Mouse (Mus musculus) hindbrain, embryonic 11.5 days (tissue): ENCODE measurements at regions not wholly inside any gene's neighbourhood (a gene's known extent, or its start where the extent isn't known, plus 50 kb on each side); places are given as distances from the start of the nearest gene placed in this dataset.

Experiments
- ATAC-seq: fragments of 200-750 bp; cut with Nextera tagmentation; 2 replicates; pipeline ENCODE4 v1.8.0; 2017; ENCODE audit warnings: mild to moderate bottlenecking, moderate TSS enrichment, moderate library complexity; ENCODE audit not compliant: low FRiP score
- DNase-seq: peaks from one replicate; pipeline ENCODE4 v3.0.0-alpha.2; 2015; ENCODE audit warnings: low spot score
- H3K27ac ChIP-seq: fragments of 300-500 bp; sonication (generic); 2 replicates; pipeline ENCODE4 v1.5.1; 2014; ENCODE audit warnings: mild to moderate bottlenecking, low read depth, low read length
- H3K27me3 ChIP-seq: fragments of 300-500 bp; sonication (generic); 2 replicates; pipeline ENCODE4 v1.6.1; 2014; ENCODE audit warnings: mild to moderate bottlenecking, low read length, moderate library complexity, mixed read lengths; ENCODE audit not compliant: control insufficient read depth, insufficient read depth
- H3K36me3 ChIP-seq: fragments of 300-500 bp; sonication (generic); 2 replicates; pipeline ENCODE4 v1.6.1; 2014; ENCODE audit warnings: mild to moderate bottlenecking, low read length, moderate library complexity, mixed read lengths; ENCODE audit not compliant: control insufficient read depth, insufficient read depth
- H3K4me1 ChIP-seq: fragments of 300-500 bp; sonication (generic); replicated peaks from 2 replicates; pipeline ENCODE4 v1.6.1; 2014; ENCODE audit warnings: low read length, mixed read lengths; ENCODE audit not compliant: control insufficient read depth, insufficient read depth
- H3K4me2 ChIP-seq: fragments of 300-500 bp; sonication (generic); replicated peaks from 2 replicates; pipeline ENCODE4 v1.6.1; 2014; ENCODE audit warnings: mild to moderate bottlenecking, low read depth, low read length
- H3K4me3 ChIP-seq: fragments of 300-500 bp; sonication (generic); 2 replicates; pipeline ENCODE4 v1.5.1; 2014; ENCODE audit warnings: low read depth, low read length
- H3K9ac ChIP-seq: fragments of 300-500 bp; sonication (generic); 2 replicates; pipeline ENCODE4 v1.6.1; 2014; ENCODE audit warnings: low read depth, low read length
- H3K9me3 ChIP-seq: fragments of 300-500 bp; sonication (generic); 2 replicates; pipeline ENCODE4 v1.6.1; 2016; ENCODE audit warnings: low read length; ENCODE audit not compliant: control insufficient read depth
- WGBS: fragments of 180-500 bp; shearing (Covaris S2); extraction: QIAGEN DNeasy Blood & Tissue Kit; methylation state at CpG from one replicate; pipeline ENCODE4 v1.1.7; 2014; 5-methylcytosine and 5-hydroxymethylcytosine counted together

GRCm38 (mm10) chr2:148160997-148161396 is 114.2 kb upstream of the Foxa2 start:
- H3K4me3 ChIP-seq, result no peak overlapping the region
- H3K27ac ChIP-seq, result no peak overlapping the region
- H3K4me2 ChIP-seq, result no peak overlapping the region
- WGBS, result 95% methylated on average over 12 of the region's 12 CpGs
- H3K9me3 ChIP-seq, result no peaks in the 10 kb centered on the region
- H3K36me3 ChIP-seq, result no peaks in the 10 kb centered on the region
- ATAC-seq, result no peak
- no peak overlapping the region for H3K9ac ChIP-seq
- no peaks in the 10 kb centered on the region for H3K27me3 ChIP-seq
- H3K4me1 ChIP-seq, result no peaks in the 10 kb centered on the region
- no peak for DNase-seq

GRCm38 (mm10) chr2:148161966-148162365 is 115.2 kb upstream of the Foxa2 start:
- no peak overlapping the region for H3K4me3 ChIP-seq
- 77% methylated on average over 1 of the region's 1 CpGs for WGBS
- DNase-seq, result no peak
- H3K27ac ChIP-seq, result no peak overlapping the region
- H3K4me1 ChIP-seq, result no peaks in the 10 kb centered on the region
- H3K9me3 ChIP-seq, result no peaks in the 10 kb centered on the region
- H3K4me2 ChIP-seq, result no peak overlapping the region
- no peaks in the 10 kb centered on the region for H3K36me3 ChIP-seq
- no peak for ATAC-seq
- no peaks in the 10 kb centered on the region for H3K27me3 ChIP-seq
- H3K9ac ChIP-seq, result no peak overlapping the region

GRCm38 (mm10) chr2:148162562-148162961 is 115.8 kb upstream of the Foxa2 start:
- Histone ChIP-seq H3K4me1 (no peaks in the 10 kb centered on the region), H3K9me3 (no peaks in the 10 kb centered on the region), H3K27ac (no peak overlapping the region), H3K27me3 (no peaks in the 10 kb centered on the region), H3K4me3 (no peak overlapping the region), H3K36me3 (no peaks in the 10 kb centered on the region), H3K4me2 (no peak overlapping the region), H3K9ac (no peak overlapping the region)
- ATAC-seq (no peak), DNase-seq (no peak)
- 90% methylated on average over 1 of the region's 1 CpGs for WGBS

- Histone ChIP-seq H3K36me3 (no peaks in the 10 kb centered on the region), H3K4me2 (no peak overlapping the region), H3K27ac (no peak overlapping the region), H3K27me3 (no peaks in the 10 kb centered on the region), H3K9me3 (no peaks in the 10 kb centered on the region), H3K4me1 (no peaks in the 10 kb centered on the region), H3K9ac (no peak overlapping the region), H3K4me3 (no peak overlapping the region)
- no peak for ATAC-seq
- WGBS, result 82% methylated on average over 4 of the region's 4 CpGs
- no peak for DNase-seq
Observed at GRCm38 (mm10) chr2:148171113-148171512, 124.3 kb upstream of the Foxa2 start.

GRCm38 (mm10) chr2:148171699-148172098 is 124.9 kb upstream of the Foxa2 start:
- H3K4me1 ChIP-seq, result no peaks in the 10 kb centered on the region
- 50% methylated on average over 1 of the region's 1 CpGs for WGBS
- no peak overlapping the region for H3K4me2 ChIP-seq
- no peak for DNase-seq
- no peak overlapping the region for H3K27ac ChIP-seq
- H3K9ac ChIP-seq, result no peak overlapping the region
- H3K4me3 ChIP-seq, result no peak overlapping the region
- ATAC-seq, result no peak
- H3K9me3 ChIP-seq, result no peaks in the 10 kb centered on the region
- H3K36me3 ChIP-seq, result no peaks in the 10 kb centered on the region
- no peaks in the 10 kb centered on the region for H3K27me3 ChIP-seq

- Histone ChIP-seq H3K9me3 (no peaks in the 10 kb centered on the region), H3K27me3 (no peaks in the 10 kb centered on the region), H3K4me3 (no peak overlapping the region), H3K9ac (no peak overlapping the region), H3K36me3 (no peaks in the 10 kb centered on the region), H3K27ac (no peak overlapping the region), H3K4me2 (no peak overlapping the region), H3K4me1 (no peaks in the 10 kb centered on the region)
- WGBS, result 84% methylated on average over 8 of the region's 8 CpGs
- DNase-seq, result no peak
- ATAC-seq, result no peak
Observed at GRCm38 (mm10) chr2:148175251-148175927, 128.6 kb upstream of the Foxa2 start.

- no peaks in the 10 kb centered on the region for H3K27me3 ChIP-seq
- H3K4me2 ChIP-seq, result no peak overlapping the region
- ATAC-seq, result no peak
- DNase-seq, result no peak
- no peaks in the 10 kb centered on the region for H3K36me3 ChIP-seq
- 93% methylated on average over 2 of the region's 2 CpGs for WGBS
- H3K4me3 ChIP-seq, result no peak overlapping the region
- no peak overlapping the region for H3K27ac ChIP-seq
- no peaks in the 10 kb centered on the region for H3K4me1 ChIP-seq
- no peaks in the 10 kb centered on the region for H3K9me3 ChIP-seq
- H3K9ac ChIP-seq, result no peak overlapping the region
Observed at GRCm38 (mm10) chr2:148180245-148180644, 133.5 kb upstream of the Foxa2 start.

- Histone ChIP-seq H3K9me3 (no peaks in the 10 kb centered on the region), H3K4me1 (no peaks in the 10 kb centered on the region), H3K4me3 (no peak overlapping the region), H3K27ac (no peak overlapping the region), H3K9ac (no peak overlapping the region), H3K27me3 (no peaks in the 10 kb centered on the region), H3K4me2 (no peak overlapping the region), H3K36me3 (no peaks in the 10 kb centered on the region)
- WGBS, result 92% methylated on average over 2 of the region's 2 CpGs
- DNase-seq (no peak), ATAC-seq (no peak)
Observed at GRCm38 (mm10) chr2:148181518-148181917, 134.7 kb upstream of the Foxa2 start.

GRCm38 (mm10) chr2:148182492-148183052 is 135.8 kb upstream of the Foxa2 start:
- no peak overlapping the region for H3K4me2 ChIP-seq
- DNase-seq (no peak), ATAC-seq (no peak)
- no peak overlapping the region for H3K27ac ChIP-seq
- 83% methylated on average over 3 of the region's 3 CpGs for WGBS
- no peak overlapping the region for H3K4me3 ChIP-seq
- H3K36me3 ChIP-seq, result no peaks in the 10 kb centered on the region
- H3K9ac ChIP-seq, result no peak overlapping the region
- H3K4me1 ChIP-seq, result no peaks in the 10 kb centered on the region
- no peaks in the 10 kb centered on the region for H3K27me3 ChIP-seq
- no peaks in the 10 kb centered on the region for H3K9me3 ChIP-seq
